In genomic region chrX:12085949-12086348, GRCm38 (mm10) we compare ENCODE assay signal across 14 mouse cellular contexts.
A peak's percentile ranks its signal among the peaks of the same experiment; 100 is the strongest.
DNase-seq lines count a peak whose midpoint lies in the region; ATAC-seq and TF ChIP-seq lines count a peak whose summit lies in the region.
"Had no signal": no experiment of that assay in that cellular context is flagged by ENCODE, and none has a peak within 500 bp of the region (broad histone marks: within the 10 kb centered on the region; RNA-seq: fewer than 3 reads in every experiment).

No protein-coding gene starts in this region.

- H3K27ac ChIP-seq in hindbrain, embryonic 13.5 days, result no peak overlapping the region
- H3K27ac ChIP-seq in hindbrain, embryonic 16.5 days (ENCODE audit: low read depth, low read length), result no peak overlapping the region
- no peak overlapping the region for H3K27ac ChIP-seq in midbrain, embryonic 14.5 days (replicated peaks; ENCODE audit: low read depth, low read length)
- no peak overlapping the region for H3K27ac ChIP-seq in midbrain, embryonic 16.5 days (ENCODE audit: low read length)
- no peak overlapping the region; the same call in 1 of the 2 replicates for H3K27ac ChIP-seq in liver, postnatal 0 days (ENCODE audit: low read depth)

- no peaks in the 10 kb centered on the region for H3K36me3 ChIP-seq in hindbrain, embryonic 13.5 days
- no peaks in the 10 kb centered on the region for H3K36me3 ChIP-seq in hindbrain, embryonic 16.5 days (ENCODE audit: control insufficient read depth, insufficient read depth, low read length)
- no peaks in the 10 kb centered on the region for H3K36me3 ChIP-seq in midbrain, embryonic 14.5 days (ENCODE audit: control insufficient read depth, insufficient read depth, low read length)
- no peaks in the 10 kb centered on the region for H3K36me3 ChIP-seq in midbrain, embryonic 16.5 days (ENCODE audit: control insufficient read depth, insufficient read depth, low read length)
- no peaks in the 10 kb centered on the region for H3K36me3 ChIP-seq in liver, postnatal 0 days (replicated peaks; ENCODE audit: insufficient read depth, low read length)

- WGBS in hindbrain, embryonic 13.5 days, result 25% methylated on average over 10 of the region's 10 CpGs
- 38% methylated on average over 10 of the region's 10 CpGs for WGBS in hindbrain, embryonic 16.5 days
- WGBS in midbrain, embryonic 14.5 days, result 21% methylated on average over 10 of the region's 10 CpGs
- WGBS in midbrain, embryonic 16.5 days, result 31% methylated on average over 10 of the region's 10 CpGs
- 19% methylated on average over 10 of the region's 10 CpGs for WGBS in liver, postnatal 0 days (ENCODE audit: insufficient replicate concordance)

- H3K9ac ChIP-seq in hindbrain, embryonic 13.5 days, result no peak overlapping the region; the same call in 1 of the 2 replicates
- H3K9ac ChIP-seq in hindbrain, embryonic 16.5 days (ENCODE audit: low read depth, low read length), result no peak overlapping the region
- no peak overlapping the region for H3K9ac ChIP-seq in midbrain, embryonic 14.5 days (replicated peaks; ENCODE audit: low read length)
- H3K9ac ChIP-seq in midbrain, embryonic 16.5 days (ENCODE audit: low read depth, low read length), result no peak overlapping the region
- no peak overlapping the region for H3K9ac ChIP-seq in liver, postnatal 0 days (replicated peaks)

- H3K27me3 ChIP-seq in hindbrain, embryonic 13.5 days, result peaks cover 98% of the 10 kb centered on the region
- peaks cover 46% of the 10 kb centered on the region for H3K27me3 ChIP-seq in hindbrain, embryonic 16.5 days (replicated peaks; ENCODE audit: control insufficient read depth, insufficient read depth, low read length)
- H3K27me3 ChIP-seq in midbrain, embryonic 14.5 days (ENCODE audit: control insufficient read depth, insufficient read depth, low read length), result peaks cover 27% of the 10 kb centered on the region
- H3K27me3 ChIP-seq in midbrain, embryonic 16.5 days (ENCODE audit: control insufficient read depth, insufficient read depth, low read depth, low read length), result peaks cover 23% of the 10 kb centered on the region
- H3K27me3 ChIP-seq in liver, postnatal 0 days (ENCODE audit: insufficient read depth, low read length), result peaks cover 68% of the 10 kb centered on the region

- ATAC-seq in hindbrain, embryonic 13.5 days (ENCODE audit: low FRiP score), result no peak
- no peak for ATAC-seq in hindbrain, embryonic 16.5 days
- no peak for ATAC-seq in midbrain, embryonic 14.5 days (ENCODE audit: low FRiP score, low TSS enrichment)
- ATAC-seq in midbrain, embryonic 16.5 days, result no peak
- ATAC-seq in liver, postnatal 0 days, result no peak
- ATAC-seq: forebrain, embryonic 14.5 days had no signal

- peaks cover 78% of the 10 kb centered on the region for H3K4me1 ChIP-seq in hindbrain, embryonic 13.5 days (replicated peaks)
- peaks cover 28% of the 10 kb centered on the region for H3K4me1 ChIP-seq in hindbrain, embryonic 16.5 days (ENCODE audit: control insufficient read depth, insufficient read depth, low read depth, low read length)
- peaks cover 21% of the 10 kb centered on the region for H3K4me1 ChIP-seq in midbrain, embryonic 14.5 days (ENCODE audit: control insufficient read depth, insufficient read depth, low read length)
- peaks cover 18% of the 10 kb centered on the region for H3K4me1 ChIP-seq in midbrain, embryonic 16.5 days (ENCODE audit: control insufficient read depth, insufficient read depth, low read length)
- H3K4me1 ChIP-seq in liver, postnatal 0 days (ENCODE audit: insufficient read depth), result peaks cover 16% of the 10 kb centered on the region; the same call in 1 of the 2 replicates

- H3K4me2 ChIP-seq in hindbrain, embryonic 13.5 days, result 0 out of 2 replicates have a peak overlapping the region, but pooled peaks have one; percentile 9
- H3K4me2 ChIP-seq in hindbrain, embryonic 16.5 days (ENCODE audit: low read length), result no peak overlapping the region
- peak overlapping the region; percentile 83; the same call in 1 of the 2 replicates for H3K4me2 ChIP-seq in midbrain, embryonic 14.5 days (ENCODE audit: low read length)
- no peak overlapping the region for H3K4me2 ChIP-seq in midbrain, embryonic 16.5 days (ENCODE audit: low read length)
- peak overlapping the region; percentile 84; the same call in 1 of the 2 replicates for H3K4me2 ChIP-seq in liver, postnatal 0 days (ENCODE audit: low read depth, low read length)

- no peak for DNase-seq in midbrain, embryonic 14.5 days
- DNase-seq in induced T-regulatory cell, adult 2 months (ENCODE audit: low read depth), result peak; percentile 23
- DNase-seq in liver, postnatal 0 days, result no peak
- DNase-seq in gastrocnemius, postnatal 36 days, result no peak
- DNase-seq: cerebellum, adult 2 months; kidney, adult 11 months; kidney, postnatal 36 days; lung, adult 2 months; right cerebral cortex, postnatal 14 days; thymus, adult 18-20 months had no signal

- no peak for TF ChIP-seq CTCF in liver, postnatal 0 days (IDR thresholded peaks at IDR 0.05; ENCODE audit: low read depth)

- TF ChIP-seq EP300 in liver, postnatal 0 days (IDR thresholded peaks at IDR 0.05; ENCODE audit: low read depth), result peak; percentile 38; the same call in 1 of the 2 replicates

- no peaks in the 10 kb centered on the region for H3K9me3 ChIP-seq in hindbrain, embryonic 13.5 days
- no peaks in the 10 kb centered on the region for H3K9me3 ChIP-seq in hindbrain, embryonic 16.5 days (ENCODE audit: control insufficient read depth, low read length)
- H3K9me3 ChIP-seq in midbrain, embryonic 14.5 days (ENCODE audit: control insufficient read depth, low read length), result no peaks in the 10 kb centered on the region
- H3K9me3 ChIP-seq in midbrain, embryonic 16.5 days (replicated peaks; ENCODE audit: control insufficient read depth, low read length, poor library complexity, severe bottlenecking), result no peaks in the 10 kb centered on the region
- no peaks in the 10 kb centered on the region for H3K9me3 ChIP-seq in liver, postnatal 0 days (ENCODE audit: low read length)

- intact Hi-C loops in gastrocnemius, postnatal 36 days (cut with DNase I), result loop anchor here (5.0 to 10.0 kb wide), 3 partner anchors 46 to 454 kb away; no protein-coding TSS in a partner anchor

- H3K4me3 ChIP-seq in hindbrain, embryonic 13.5 days, result no peak overlapping the region
- H3K4me3 ChIP-seq in hindbrain, embryonic 16.5 days (ENCODE audit: low read length), result no peak overlapping the region
- H3K4me3 ChIP-seq in midbrain, embryonic 14.5 days (replicated peaks; ENCODE audit: low read depth, low read length), result no peak overlapping the region
- no peak overlapping the region for H3K4me3 ChIP-seq in midbrain, embryonic 16.5 days (ENCODE audit: low read depth, low read length)
- no peak overlapping the region for H3K4me3 ChIP-seq in liver, postnatal 0 days (ENCODE audit: low read depth, low read length)

Comparison
In these comparisons a context has a peak if more than half of its experiments do, and no peak if none do; other contexts are left out.
1. H3K4me2 ChIP-seq: peak in hindbrain, embryonic 13.5 days (single experiment), midbrain, embryonic 14.5 days (single experiment) and liver, postnatal 0 days (single experiment); none in hindbrain, embryonic 16.5 days (single experiment) and midbrain, embryonic 16.5 days (single experiment).